Mouse (Mus musculus) stomach, postnatal 0 days (tissue): ENCODE measurements at regions not wholly inside any gene's neighbourhood (a gene's known extent, or its start where the extent isn't known, plus 50 kb on each side); places are given as distances from the start of the nearest gene placed in this dataset.

Experiments
- CTCF ChIP-seq: IDR thresholded peaks from 2 replicates; pipeline ENCODE4 v1.5.1; 2016; ENCODE audit warnings: antibody characterized with exemption, low read depth, mild to moderate bottlenecking, moderate library complexity
- EP300 ChIP-seq: optimal IDR thresholded peaks from 2 replicates; pipeline ENCODE3; 2016; ENCODE audit warnings: antibody characterized with exemption

GRCm38 (mm10) chr12:35259781-35260180, 212.8 kb downstream of the Snx13 start:
- TF ChIP-seq CTCF (no peak), EP300 (no peak)
